Mouse (Mus musculus) B cell, adult 67 days (primary cell): ENCODE data around the gene Ly6g6c. TPM values are rescaled to one million over a fixed set of nuclear protein-coding genes. Genes with fewer than 3 reads are reported as not detected.

Source experiments
- total RNA-seq, 2 experiments: library from RNA; stranded (reverse); gene quantifications; 4 replicates each; pipeline ENCODE4 v1.2.4; 2023

Ly6g6c gene
- total RNA-seq, result not detected

DNA sequence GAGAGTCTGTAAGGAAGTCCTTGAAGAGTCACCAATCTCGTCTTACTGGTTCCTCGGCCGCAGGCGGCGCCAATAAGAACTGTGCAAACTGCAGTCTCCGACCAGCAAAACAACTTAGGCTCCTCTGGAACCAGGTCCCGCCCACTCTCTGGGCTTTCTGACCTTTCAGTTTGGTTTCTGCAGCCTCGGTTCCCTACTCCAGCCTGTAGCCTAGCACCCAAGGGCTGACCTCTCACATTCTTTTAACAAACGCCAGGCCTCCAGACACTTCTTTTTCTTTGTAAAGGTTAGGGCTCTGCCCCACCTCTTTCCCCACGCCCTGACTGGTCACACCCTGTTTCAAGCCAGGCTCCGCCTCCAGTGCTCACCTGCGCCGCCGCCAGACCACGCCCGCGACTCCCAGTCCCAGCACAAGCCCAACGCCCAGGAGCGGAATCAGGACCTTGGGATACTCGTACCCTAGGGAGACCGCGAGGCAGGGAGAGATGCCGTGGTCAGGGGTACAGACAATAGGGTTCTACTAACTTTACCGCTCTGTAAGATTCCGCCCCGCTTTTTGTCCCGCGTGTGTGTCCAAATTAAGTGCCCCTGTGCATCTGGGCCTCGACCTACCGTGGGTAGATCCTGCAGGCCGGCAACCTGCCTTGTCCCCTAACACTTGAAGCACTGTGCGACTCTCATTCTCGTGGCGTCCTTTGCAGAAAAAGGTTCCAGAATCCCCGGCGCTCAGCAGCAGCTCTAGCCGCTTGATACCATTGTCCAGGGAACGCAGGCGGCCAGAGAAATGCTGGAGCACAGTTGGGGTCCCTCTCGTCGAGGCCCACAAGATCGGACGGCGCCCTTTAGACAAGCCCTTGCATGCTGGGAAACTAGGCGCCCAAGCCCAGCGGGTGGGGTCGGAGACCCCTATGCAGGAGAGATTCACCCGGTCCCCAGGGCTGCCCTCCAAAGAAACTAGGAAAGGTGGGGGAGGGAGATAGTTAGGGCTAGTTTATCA is at the start of gene Ly6g6c:
Gene Ly6g6c (plus strand): TSS at position 438 of the 997 bp plus-strand sequence.

GRCm38 (mm10) chr17:35016376-35016775 is 48.8 kb upstream of the Ly6g6c start, which contains the start of gene Vwa7:
TSS of gene Vwa7 (plus strand) at chr17:35016579.

GRCm38 (mm10) chr17:35027277-35028068 is 37.7 kb upstream of the Ly6g6c start, which contains the start of gene Sapcd1:
TSS of gene Sapcd1 (minus strand) at chr17:35028016.

GRCm38 (mm10) chr17:35046681-35047455 is 18.3 kb upstream of the Ly6g6c start, which contains the start of gene Msh5:
TSS of gene Msh5 (minus strand) at chr17:35046745.

GRCm38 (mm10) chr17:35049561-35050016 is 15.6 kb upstream of the Ly6g6c start, which contains the start of gene Clic1:
TSS of gene Clic1 (plus strand) at chr17:35049966.

GRCm38 (mm10) chr17:35058911-35059892 is 6.0 kb upstream of the Ly6g6c start, which contains the start of gene Ddah2:
TSS of gene Ddah2 (plus strand) at chr17:35059035.

DNA sequence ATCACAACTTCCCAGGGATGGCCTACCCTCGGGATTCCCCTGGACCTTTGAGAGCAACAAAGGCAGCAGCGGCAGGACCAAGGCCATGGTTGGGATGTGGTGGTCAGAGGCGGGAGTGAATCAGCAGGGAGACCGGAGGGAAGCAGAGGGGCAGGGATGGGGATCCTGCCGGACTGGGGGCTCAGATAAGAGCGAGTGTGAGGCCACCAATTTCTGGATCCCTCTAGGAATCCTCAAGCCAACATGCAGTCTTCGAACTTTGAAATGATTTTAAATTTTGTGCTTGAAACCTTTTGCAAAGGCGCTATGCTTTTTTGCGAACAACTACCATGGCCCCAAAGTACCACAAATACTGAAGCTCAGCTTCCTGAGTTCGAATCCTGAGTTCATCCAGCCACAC is 896 bp downstream of the Ly6g6c start, which contains the start of gene Mpig6b:
Gene Mpig6b (minus strand): TSS at position 101 of the 400 bp plus-strand sequence.

GRCm38 (mm10) chr17:35076507-35077176 is 11.5 kb downstream of the Ly6g6c start, which contains the start of gene Ly6g6e:
TSS of gene Ly6g6e (plus strand) at chr17:35076902.

DNA sequence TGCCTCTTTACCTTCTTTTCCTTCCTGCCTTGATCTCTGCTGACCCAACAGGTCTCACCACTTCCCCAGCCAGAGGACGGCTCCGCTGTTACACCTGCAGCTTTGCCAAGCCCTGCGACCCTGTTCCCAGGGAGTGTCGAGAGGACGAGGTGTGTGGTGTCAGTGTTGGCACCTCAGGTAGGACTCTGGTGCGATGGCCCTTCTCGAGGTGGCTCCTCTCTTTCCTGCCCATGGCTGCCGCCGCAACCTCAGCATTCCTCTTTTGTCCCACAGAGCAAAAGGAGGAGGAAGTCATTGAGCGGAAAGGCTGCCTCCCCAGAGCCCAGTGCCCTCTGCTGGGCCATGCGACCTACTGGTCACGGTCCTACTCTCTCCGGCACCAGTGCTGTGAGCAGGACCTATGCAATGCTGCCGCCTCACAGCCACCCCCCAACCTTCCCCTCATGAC is 12.6 kb downstream of the Ly6g6c start, which contains the start of gene Ly6g6d:
Gene Ly6g6d (minus strand): TSS at position 280 of the 448 bp plus-strand sequence.

DNA sequence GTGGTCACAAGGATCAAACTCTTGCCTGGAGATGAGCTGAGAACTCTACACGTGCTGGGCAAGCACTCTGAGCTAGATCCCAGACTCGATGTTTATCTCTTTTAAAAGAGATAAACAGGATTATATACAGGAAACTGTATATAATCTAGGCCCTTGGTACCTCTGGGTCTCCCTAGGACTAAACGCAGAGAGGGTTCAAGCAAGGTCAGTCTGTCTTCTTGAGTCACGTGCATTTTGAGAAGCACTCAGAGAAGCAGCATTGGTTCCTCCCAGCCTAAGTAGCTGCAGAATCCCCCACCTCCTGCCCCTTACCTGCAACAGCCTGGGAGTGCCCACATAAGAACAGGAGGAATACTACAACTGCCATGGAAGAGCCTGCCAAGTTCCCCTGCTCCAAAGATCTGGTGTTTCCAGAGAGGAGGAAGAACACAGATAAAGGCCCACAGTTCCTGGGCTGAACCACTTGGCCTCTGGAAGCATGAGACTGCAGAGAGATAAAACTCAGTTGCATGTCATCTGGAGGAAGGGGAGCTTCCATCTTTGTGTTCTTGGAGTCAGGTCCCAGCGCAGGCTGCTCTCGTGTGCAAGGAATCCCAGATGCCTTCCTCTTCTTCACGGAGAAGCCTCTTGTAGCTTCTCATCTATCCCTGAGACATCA is 20.1 kb downstream of the Ly6g6c start, which contains the start of gene Ly6g6f:
Gene Ly6g6f (minus strand): TSS at position 403 of the 658 bp plus-strand sequence.

DNA sequence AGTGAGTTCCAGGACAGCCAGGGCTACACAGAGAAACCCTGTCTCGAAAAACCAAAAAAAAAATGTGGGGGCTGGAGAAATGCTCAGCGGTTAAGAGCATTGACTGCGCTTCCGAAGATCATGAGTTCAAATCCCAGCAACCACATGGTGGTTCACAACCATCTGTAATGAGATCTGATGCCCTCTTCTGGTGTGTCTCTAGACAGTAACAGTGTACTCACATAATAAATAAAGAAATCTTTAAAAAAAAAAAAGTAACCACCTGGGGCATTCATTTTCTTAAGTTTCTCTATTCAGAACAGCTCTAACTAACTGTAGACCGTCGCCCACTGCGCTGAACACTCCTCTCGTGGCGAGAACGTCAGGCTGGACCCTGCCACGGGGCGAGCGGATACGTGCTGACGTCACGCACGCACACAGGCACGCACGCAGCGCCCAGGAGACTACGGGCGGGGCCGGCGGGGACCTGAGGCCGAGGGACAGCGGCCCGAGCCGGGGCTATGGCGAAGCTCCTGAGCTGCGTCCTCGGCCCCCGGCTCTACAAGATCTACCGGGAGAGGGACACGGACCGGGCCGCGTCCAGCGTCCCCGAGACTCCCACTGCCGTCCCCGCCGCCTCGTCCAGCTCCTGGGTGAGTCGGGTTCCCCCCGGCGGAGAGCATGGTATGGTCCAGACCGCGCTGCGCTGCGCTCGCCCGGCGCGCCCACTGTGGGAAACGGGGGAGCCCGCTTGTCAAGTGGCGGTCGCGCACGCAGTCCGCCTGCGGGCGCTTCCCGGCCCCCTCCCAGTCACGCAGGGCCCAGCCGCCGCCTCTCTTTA is 23.8 kb downstream of the Ly6g6c start, which contains the start of gene Abhd16a:
Gene Abhd16a (plus strand): TSS at position 439 of the 820 bp plus-strand sequence.

GRCm38 (mm10) chr17:35108097-35108496 is 42.9 kb downstream of the Ly6g6c start, which contains the start of gene Ly6g5c:
TSS of gene Ly6g5c (plus strand) at chr17:35108279.

GRCm38 (mm10) chr17:35115046-35116019 is 50.1 kb downstream of the Ly6g6c start, which contains the start of gene Ly6g5b:
TSS of gene Ly6g5b (minus strand) at chr17:35115428.

